Mouse (Mus musculus) myocyte (in vitro differentiated cells): ENCODE data around the gene Zfp715.
"Not testable (repeated sequence)": the region's sequence is repeated elsewhere in the genome, so short reads cannot be mapped to it uniquely, and the experiment has no call there.

Experiments
- CEBPB ChIP-seq: IDR thresholded peaks from 2 replicates; pipeline ENCODE4 v1.6.1; 2011; ENCODE audit warnings: mild to moderate bottlenecking, moderate library complexity; ENCODE audit not compliant: poor library complexity, insufficient read depth, severe bottlenecking
- E2F4 ChIP-seq: IDR thresholded peaks from one replicate; pipeline ENCODE4 v1.6.1; 2011; ENCODE audit warnings: mild to moderate bottlenecking, control low read depth, moderate library complexity; ENCODE audit not compliant: insufficient read depth
- MAX ChIP-seq: IDR thresholded peaks from one replicate; pipeline ENCODE4 v1.6.1; 2011; ENCODE audit warnings: low read depth, mild to moderate bottlenecking, control low read depth
- MYOD1 ChIP-seq, 3 experiments: IDR thresholded peaks; one replicate each; pipeline ENCODE4 v1.6.1; 2011; ENCODE audit warnings: control low read depth in 2 of 3, low read depth in 2 of 3, mild to moderate bottlenecking in 2 of 3, moderate library complexity in 1 of 3; ENCODE audit not compliant: insufficient read length in 2 of 3, control insufficient read depth in 1 of 3
- MYOG ChIP-seq, 3 experiments: IDR thresholded peaks; one replicate each; pipeline ENCODE4 v1.6.1; 2011; ENCODE audit warnings: control low read depth in 2 of 3, low read depth in 2 of 3, mild to moderate bottlenecking in 2 of 3; ENCODE audit not compliant: insufficient read length in 2 of 3, control insufficient read depth in 1 of 3, insufficient read depth in 1 of 3
- POLR2A ChIP-seq: IDR thresholded peaks from one replicate; pipeline ENCODE4 v1.6.1; 2011; ENCODE audit warnings: low read depth, mild to moderate bottlenecking, control low read depth, moderate library complexity; ENCODE audit not compliant: insufficient read length
- POLR2AphosphoS2 ChIP-seq: IDR thresholded peaks from one replicate; pipeline ENCODE4 v1.6.1; 2011; ENCODE audit warnings: low read depth, control low read depth; ENCODE audit not compliant: insufficient read length
- SRF ChIP-seq: IDR thresholded peaks from one replicate; pipeline ENCODE4 v1.6.1; 2011; ENCODE audit warnings: low read depth; ENCODE audit not compliant: control insufficient read depth, insufficient read length
- USF1 ChIP-seq: IDR thresholded peaks from one replicate; pipeline ENCODE4 v1.6.1; 2011; ENCODE audit warnings: low read depth, mild to moderate bottlenecking, control low read depth, moderate library complexity

DNA sequence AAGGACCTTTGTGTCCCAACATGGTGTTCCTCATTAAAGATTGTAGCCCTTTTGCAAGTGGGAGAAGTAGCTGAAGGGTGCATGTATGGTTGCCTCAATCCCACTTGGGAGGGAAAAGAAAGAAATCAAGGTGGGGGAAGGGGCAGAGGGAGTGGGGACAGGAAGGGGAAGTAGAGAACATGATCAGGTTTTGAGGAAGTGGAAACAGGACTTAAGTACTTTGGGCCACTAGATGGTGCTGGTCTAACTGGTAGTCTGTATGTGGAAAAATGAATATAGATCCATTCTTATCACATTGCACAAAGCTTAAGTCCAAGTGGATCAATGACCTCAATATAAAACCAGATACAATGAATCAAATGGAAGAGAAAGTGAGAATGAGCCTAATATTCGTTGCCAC lies 62.4 kb downstream of the Zfp715 start:
- TF ChIP-seq POLR2AphosphoS2; POLR2A; MYOD1 (IDR thresholded peaks at IDR 0.05; ENCODE audit: control insufficient read depth in 1 of 3, insufficient read length in 2 of 3, low read depth in 2 of 3); CEBPB; MAX; SRF; E2F4; USF1; MYOG (IDR thresholded peaks at IDR 0.05; ENCODE audit: control insufficient read depth in 1 of 3, insufficient read depth in 1 of 3, insufficient read length in 2 of 3, low read depth in 2 of 3): not testable (repeated sequence)
